Mouse (Mus musculus): ENCODE results near the gene Rrp7a.

The Rrp7a gene

GRCm38 (mm10) chr15:83111874-83112273 lies 10.7 kb downstream of the Rrp7a start:
- no peak for DNase-seq (ENCODE audit: low spot score in 2 of 2)

DNA sequence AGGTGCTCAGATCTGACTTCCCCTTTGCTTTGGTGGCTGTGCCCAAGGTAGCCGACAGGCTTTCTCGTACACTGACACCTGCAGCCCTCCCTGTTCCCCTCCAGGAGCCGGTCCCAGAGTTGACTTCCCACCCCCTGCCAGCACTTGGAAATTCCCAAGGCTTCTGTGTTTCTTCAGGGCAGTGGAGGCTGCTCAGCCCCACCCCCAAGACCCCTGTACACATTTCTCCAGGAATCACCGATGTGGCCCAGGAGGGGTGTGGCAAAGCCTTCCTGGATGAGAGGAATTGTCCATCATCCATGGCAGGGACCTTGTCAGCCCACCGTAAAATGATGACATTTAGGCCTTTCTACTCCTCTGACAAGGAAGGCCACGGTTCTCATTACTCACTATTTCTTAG lies 11.3 kb downstream of the Rrp7a start:
- DNase-seq (ENCODE audit: low spot score in 2 of 2): no peak

DNA sequence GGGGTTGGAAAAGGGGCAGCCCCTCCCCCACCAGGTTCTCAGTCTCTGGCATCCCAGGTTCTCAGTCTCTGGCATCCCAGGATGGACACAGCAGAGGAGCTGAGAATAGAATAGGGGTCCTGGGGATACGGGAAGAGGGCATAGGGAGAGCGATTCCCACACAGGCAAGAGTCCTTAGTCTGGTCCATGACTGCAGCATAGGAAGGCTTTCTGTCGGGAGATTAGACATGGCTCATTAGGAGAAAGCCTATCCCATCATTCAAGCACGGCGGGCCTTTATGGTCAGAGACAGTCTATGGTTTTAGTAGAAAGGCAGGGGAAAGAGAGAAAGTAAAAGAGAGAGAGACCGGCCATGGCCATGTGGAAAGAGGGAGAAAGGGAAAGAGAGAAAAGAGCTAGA lies 14.8 kb downstream of the Rrp7a start:
- no peak for DNase-seq (ENCODE audit: low spot score in 2 of 2)

DNA sequence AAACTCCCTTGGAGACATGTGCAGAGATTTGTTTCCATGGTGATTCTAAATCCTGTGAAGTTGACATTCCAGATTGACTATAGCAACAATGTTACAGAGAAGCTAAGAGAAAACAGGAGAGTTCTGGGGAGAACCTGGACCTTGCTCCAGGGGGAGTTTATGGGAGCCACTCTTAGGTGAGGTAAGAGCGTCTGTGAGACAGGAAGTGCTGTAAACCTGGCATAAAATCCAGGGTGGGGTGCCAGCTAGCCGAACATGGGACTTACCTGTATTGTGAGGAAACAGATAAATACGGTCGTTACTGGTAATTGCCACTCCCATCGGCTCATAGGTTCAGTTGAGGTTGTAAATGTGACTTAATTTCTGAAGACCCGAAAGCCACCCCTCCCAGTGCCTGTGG lies 16.2 kb downstream of the Rrp7a start:
- no peak for DNase-seq (ENCODE audit: low spot score in 2 of 2)

DNA sequence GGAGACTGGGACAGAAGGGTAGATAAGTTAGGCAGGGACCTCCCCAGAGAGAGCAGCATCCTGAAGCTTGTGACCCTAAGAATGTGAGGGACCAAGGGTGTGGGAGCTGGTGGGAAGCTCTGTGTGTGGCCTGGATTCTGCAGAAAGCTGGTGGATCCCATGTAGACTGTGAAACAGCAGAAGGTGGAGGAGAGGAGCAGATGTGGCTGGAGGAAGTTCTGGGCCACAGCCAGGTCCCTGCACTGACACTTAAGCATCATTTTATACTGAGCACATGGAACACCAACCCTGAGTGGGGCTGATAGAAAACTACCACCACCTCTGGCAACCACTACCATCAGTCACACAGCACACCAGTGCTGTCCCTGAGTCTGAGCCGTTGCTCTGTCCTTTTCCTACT lies 19.5 kb downstream of the Rrp7a start:
- no peak for DNase-seq (ENCODE audit: low spot score in 2 of 2)

- DNase-seq (ENCODE audit: low spot score in 2 of 2): no peak
These were observed 22.3 kb downstream of the Rrp7a start for GRCm38 (mm10) chr15:83100332-83100662.

- DNase-seq (ENCODE audit: low spot score in 2 of 2): peak; percentile 93 to 96
These were observed 22.9 kb downstream of the Rrp7a start for GRCm38 (mm10) chr15:83099533-83100331.

- no peak for DNase-seq (ENCODE audit: low spot score in 2 of 2)
These were observed 26.7 kb downstream of the Rrp7a start for GRCm38 (mm10) chr15:83095950-83096349.

DNA sequence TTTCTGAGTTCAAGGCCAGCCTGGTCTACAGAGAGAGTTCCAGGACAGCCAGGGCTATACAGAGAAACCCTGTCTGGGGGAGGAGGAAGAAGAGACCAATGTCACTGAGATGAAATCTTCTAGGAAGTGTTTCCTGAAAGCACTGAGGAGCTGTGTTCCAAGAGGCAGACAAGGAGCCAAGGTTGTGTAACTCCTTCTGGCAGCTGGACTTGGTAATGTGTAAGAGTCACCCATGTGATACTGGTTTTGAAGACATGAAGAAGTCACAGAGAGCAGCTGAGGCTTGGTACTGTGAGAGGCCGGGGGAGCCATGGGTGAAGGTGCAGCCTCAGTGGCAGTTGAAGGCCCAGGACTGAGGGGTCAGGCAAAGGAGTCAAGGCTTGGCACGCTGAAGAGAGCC lies 28.9 kb downstream of the Rrp7a start:
- DNase-seq (ENCODE audit: low spot score in 2 of 2): no peak

- no peak for DNase-seq (ENCODE audit: low spot score in 2 of 2)
These were observed 31.7 kb downstream of the Rrp7a start for GRCm38 (mm10) chr15:83090874-83091273.

DNA sequence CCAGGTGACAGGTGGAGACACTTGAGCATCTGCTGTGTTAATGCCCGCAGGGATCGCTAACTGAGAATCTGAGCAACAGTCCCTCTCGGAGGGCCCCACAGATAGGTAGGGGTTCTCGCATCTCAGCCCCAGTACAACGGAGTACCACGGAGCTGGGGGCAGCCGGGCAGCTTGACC lies 33.3 kb downstream of the Rrp7a start, which contains the start of gene Serhl:
Gene Serhl, plus strand, starts transcription at position 78 of the 177 bp plus-strand sequence.
- no peak for DNase-seq (ENCODE audit: low spot score in 2 of 2)

- no peak for DNase-seq (ENCODE audit: low spot score in 2 of 2)
These were observed 33.8 kb downstream of the Rrp7a start for GRCm38 (mm10) chr15:83088495-83089428.

DNA sequence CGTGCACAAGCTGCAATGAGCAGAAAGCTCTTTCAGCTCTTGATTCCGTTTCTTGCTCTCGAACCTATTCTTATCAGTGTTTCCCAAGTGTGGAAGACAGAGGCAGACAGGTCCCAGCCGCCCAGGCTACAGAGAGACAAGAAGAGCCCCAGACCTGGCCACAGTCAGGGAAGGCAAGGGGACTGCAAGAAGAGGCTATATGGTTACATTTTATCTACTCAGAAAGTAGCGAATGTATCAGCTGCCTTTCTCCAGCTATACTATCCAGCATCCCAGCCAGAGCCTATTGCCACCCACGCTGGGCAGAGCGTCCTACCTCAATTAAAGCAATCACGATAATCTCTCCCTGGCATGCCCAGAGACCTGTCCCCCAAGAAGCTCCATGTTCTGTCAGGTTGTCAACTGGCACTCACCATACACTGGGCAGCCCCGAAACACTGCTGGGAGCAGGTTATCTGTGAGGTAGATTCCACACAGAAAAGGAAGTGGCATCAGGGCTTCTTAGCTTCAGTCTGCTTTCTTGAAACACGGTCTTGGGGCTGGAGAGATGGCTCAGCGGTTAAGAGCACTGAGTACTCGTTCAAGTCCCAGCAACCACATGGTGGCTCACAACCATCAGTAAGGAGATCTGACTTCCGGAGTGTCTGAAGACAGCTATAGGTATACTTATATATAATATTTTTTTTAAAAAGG lies 35.8 kb downstream of the Rrp7a start:
- DNase-seq (ENCODE audit: low spot score in 2 of 2): no peak

- peak; percentile 63 to 88 for DNase-seq (ENCODE audit: low spot score in 2 of 2)
These were observed 36.7 kb downstream of the Rrp7a start for GRCm38 (mm10) chr15:83085901-83086300.

DNA sequence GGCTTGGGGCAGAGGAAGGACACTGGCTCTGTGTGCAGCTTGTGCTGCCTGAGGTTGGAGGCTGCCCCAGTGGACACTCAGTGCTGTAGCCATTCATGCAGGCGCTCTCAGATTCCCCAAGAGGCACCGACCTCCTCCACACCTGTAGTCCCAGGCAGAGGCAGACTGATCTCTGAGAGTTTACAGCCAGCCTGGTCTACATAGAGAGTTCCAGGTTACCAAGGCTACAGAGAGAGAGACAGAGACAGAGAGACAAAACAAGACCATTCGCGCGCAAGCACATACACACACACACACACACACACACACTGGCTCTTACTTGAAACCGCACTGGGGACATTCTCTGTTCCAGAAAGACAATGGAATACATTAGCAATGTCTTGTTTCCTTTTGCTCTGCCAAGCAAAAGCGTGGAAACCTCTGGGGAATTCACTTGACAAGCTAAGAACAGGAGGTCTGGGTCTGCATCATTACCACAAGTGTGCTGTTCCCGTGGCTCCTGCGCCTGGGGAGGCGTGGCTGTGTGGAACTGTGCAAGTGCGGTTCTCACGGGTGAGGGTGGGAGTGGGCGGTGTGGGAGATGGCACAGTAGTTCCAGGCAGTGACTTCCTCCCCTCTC lies 38.5 kb downstream of the Rrp7a start:
- no peak for DNase-seq (ENCODE audit: low spot score in 2 of 2)

- DNase-seq (ENCODE audit: low spot score in 2 of 2): no peak
These were observed 39.1 kb downstream of the Rrp7a start for GRCm38 (mm10) chr15:83083530-83083929.

DNA sequence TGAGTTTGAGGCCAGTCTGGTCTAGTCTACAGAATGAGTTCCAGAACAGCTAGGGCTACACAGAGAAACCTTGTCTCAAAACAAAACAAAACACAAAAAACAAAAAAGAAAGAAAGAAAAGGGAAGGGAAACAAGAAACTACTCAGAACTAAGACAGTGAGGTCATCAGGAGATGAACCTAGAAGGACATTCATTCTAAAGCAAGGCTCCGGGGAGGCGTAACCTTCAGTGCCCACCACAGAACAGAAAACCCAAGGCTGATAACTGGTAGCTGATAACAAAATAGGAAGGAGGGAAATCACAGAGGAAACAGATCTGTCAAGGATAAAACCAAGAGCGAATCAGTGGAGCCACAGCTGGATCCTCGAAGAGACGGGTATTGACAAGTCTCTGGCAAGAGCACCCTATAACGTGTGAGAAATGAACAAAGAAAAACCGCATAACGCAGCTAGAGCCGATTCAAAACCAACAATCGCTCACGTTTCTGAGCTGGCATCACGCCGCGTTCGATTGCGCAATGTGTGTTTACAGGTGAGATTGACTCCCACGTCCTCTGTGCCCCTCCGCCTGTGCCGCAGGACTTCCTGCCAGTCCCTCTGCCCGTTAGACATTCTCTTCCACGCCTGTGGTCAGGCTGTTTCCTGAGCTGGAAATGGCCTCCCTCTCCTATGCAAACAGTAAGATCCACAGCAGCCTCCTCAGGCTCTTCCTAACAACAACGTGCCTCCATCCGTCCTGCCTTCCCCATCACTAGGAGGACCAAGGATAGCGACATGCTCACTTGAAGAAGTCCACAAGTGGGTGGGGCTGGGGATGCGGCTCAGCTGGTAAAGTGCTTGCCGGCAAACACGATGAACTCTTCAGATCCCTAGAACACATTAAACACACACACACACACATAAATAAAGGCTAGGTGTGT lies 46.7 kb downstream of the Rrp7a start:
- no peak for DNase-seq (ENCODE audit: low spot score in 2 of 2)

DNA sequence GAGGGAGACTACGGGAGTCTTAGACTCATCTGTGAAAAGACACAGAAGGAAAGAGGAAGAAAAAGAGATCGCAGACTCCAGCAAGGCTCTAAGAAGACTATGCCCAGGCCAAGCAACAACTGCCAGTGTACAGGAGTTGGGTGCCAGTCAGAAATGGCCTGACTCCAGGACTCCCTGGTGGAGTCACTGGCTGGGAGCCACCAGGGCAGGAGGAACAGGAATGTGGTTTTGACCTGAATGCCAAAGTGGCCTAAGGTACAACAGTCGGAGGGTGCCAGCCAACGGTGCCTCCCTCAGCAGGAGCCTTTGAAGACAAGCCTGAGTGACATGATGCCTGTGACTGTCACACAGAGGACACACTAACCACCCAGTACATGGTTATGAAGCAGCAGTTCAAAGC lies 48.4 kb downstream of the Rrp7a start:
- no peak for DNase-seq (ENCODE audit: low spot score in 2 of 2)

- DNase-seq (ENCODE audit: low spot score in 2 of 2): no peak
These were observed 50.8 kb downstream of the Rrp7a start for GRCm38 (mm10) chr15:83071752-83072151.

DNA sequence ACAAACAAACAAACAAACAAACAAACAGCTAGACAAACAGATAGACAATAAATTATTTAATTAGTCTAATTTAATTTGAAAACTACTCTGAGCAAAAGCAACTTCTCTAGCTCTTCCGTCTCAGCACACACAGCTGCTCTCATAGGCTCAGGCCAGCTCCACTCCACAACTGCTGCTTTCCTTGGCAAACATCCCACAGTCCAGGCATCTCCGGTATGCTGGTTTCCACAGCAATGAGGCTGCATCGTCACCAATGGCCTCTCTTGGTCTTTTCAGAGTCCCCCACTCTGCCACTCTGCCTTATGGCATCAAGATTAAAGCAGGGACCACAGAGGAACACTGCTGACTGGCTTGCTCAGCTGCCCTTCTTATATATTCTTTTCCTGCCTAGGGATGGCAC lies 51.7 kb downstream of the Rrp7a start:
- no peak for DNase-seq (ENCODE audit: low spot score in 2 of 2)

DNA sequence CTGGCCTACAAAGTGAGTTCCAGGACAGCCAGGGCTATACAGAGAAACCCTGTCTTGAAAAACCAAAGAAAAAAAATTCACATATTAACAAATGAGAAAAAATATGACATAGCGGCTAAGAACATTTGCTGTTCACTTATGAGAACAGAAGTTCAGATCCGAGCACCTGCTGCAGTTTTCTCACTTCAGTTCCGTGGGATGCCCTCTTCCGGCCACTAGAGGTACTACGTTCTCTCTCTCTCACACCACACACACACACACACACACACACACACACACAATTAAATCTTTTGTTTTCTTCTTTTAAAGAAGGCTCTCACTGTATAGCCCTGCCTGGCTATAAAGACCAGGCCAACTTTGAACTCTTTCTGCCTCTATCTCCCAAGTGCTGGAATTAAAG lies 54.3 kb downstream of the Rrp7a start:
- DNase-seq (ENCODE audit: low spot score in 2 of 2): no peak

Data from spleen, postnatal 4 days (tissue).